Mouse (Mus musculus) kidney, embryonic 16.5 days (tissue): ENCODE data around the gene Tmcc2. TPM values are rescaled to one million over a fixed set of nuclear protein-coding genes. Genes with fewer than 3 reads are reported as not detected.

Experiments
- ATAC-seq: fragments of 200-750 bp; cut with Nextera tagmentation; 2 replicates; pipeline ENCODE4 v1.8.0; 2017; ENCODE audit warnings: moderate TSS enrichment; ENCODE audit not compliant: low FRiP score, low TSS enrichment
- H3K27ac ChIP-seq: fragments of 300-500 bp; sonication (generic); 2 replicates; pipeline ENCODE4 v1.5.1; 2014; ENCODE audit warnings: low read length
- H3K27me3 ChIP-seq: fragments of 300-500 bp; sonication (generic); 2 replicates; pipeline ENCODE4 v1.6.1; 2014; ENCODE audit warnings: low read length, control low read depth, mixed read lengths; ENCODE audit not compliant: insufficient read depth
- H3K36me3 ChIP-seq: fragments of 300-500 bp; sonication (generic); 2 replicates; pipeline ENCODE4 v1.6.1; 2014; ENCODE audit warnings: low read length, control low read depth, mixed read lengths; ENCODE audit not compliant: insufficient read depth
- H3K4me1 ChIP-seq: fragments of 300-500 bp; sonication (generic); 2 replicates; pipeline ENCODE4 v1.6.1; 2014; ENCODE audit warnings: low read length, control low read depth, mixed read lengths; ENCODE audit not compliant: insufficient read depth
- H3K4me2 ChIP-seq: fragments of 300-500 bp; sonication (generic); replicated peaks from 2 replicates; pipeline ENCODE4 v1.6.1; 2014; ENCODE audit warnings: low read depth, low read length
- H3K4me3 ChIP-seq: fragments of 300-500 bp; sonication (generic); 2 replicates; pipeline ENCODE4 v1.5.1; 2014; ENCODE audit warnings: mild to moderate bottlenecking, low read length
- H3K9ac ChIP-seq: fragments of 300-500 bp; sonication (generic); replicated peaks from 2 replicates; pipeline ENCODE4 v1.6.1; 2014; ENCODE audit warnings: low read length
- H3K9me3 ChIP-seq: fragments of 300-500 bp; sonication (generic); 2 replicates; pipeline ENCODE4 v1.6.1; 2016; ENCODE audit warnings: low read length, control low read depth
- WGBS: fragments of 180-500 bp; shearing (Covaris S2); extraction: QIAGEN DNeasy Blood & Tissue Kit; methylation state at CpG from one replicate; pipeline ENCODE4 v1.1.7; 2014; 5-methylcytosine and 5-hydroxymethylcytosine counted together
- polyA plus RNA-seq: library from polyadenylated mRNA; unstranded; fragments of >200 nt; fragmentation: Nextera tagmentation; extraction: Ambion mirVana; gene quantifications from 2 replicates; pipeline ENCODE4 v1.2.1, GENCODE M21; 2015

Gene Tmcc2
- polyA plus RNA-seq, 1 experiment from 2014 or later = 8.6 TPM

DNA sequence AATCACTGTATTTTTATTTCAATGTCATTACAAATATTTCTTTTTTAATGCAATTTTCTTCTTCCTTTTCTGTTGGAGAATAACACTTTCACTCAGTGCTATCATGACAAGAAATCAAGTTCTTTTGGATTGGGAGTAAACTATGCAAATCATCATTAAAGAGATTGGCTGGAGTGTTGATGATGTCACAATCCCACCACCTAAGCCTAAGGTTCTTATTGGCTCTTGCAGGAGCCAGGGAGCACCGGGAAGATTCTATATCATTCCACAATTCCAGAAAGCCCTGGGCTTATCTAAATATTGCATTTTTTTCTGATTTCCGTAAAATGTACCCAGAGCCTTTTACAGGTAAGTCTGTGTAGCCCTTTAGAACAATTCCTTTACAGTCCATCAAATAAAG lies 5.6 kb upstream of the Tmcc2 start:
- Histone ChIP-seq H3K9me3 (peaks cover 5% of the 10 kb centered on the region), H3K4me3 (no peak overlapping the region), H3K4me1 (no peaks in the 10 kb centered on the region), H3K4me2 (no peak overlapping the region), H3K27me3 (no peaks in the 10 kb centered on the region), H3K36me3 (no peaks in the 10 kb centered on the region), H3K9ac (no peak overlapping the region), H3K27ac (no peak overlapping the region)
- ATAC-seq = no peak
- WGBS = 68% methylated on average over 2 of the region's 2 CpGs

- no peaks in the 10 kb centered on the region for H3K36me3 ChIP-seq
- no peak overlapping the region for H3K4me3 ChIP-seq
- H3K4me1 ChIP-seq = peaks cover 24% of the 10 kb centered on the region
- no peak overlapping the region for H3K27ac ChIP-seq
- H3K4me2 ChIP-seq = no peak overlapping the region
- ATAC-seq = no peak
- WGBS = 73% methylated on average over 5 of the region's 5 CpGs
- H3K9me3 ChIP-seq = no peaks in the 10 kb centered on the region
- H3K9ac ChIP-seq = no peak overlapping the region
- no peaks in the 10 kb centered on the region for H3K27me3 ChIP-seq
Measured at GRCm38 (mm10) chr1:132392872-132393271, 1.8 kb upstream of the Tmcc2 start.

DNA sequence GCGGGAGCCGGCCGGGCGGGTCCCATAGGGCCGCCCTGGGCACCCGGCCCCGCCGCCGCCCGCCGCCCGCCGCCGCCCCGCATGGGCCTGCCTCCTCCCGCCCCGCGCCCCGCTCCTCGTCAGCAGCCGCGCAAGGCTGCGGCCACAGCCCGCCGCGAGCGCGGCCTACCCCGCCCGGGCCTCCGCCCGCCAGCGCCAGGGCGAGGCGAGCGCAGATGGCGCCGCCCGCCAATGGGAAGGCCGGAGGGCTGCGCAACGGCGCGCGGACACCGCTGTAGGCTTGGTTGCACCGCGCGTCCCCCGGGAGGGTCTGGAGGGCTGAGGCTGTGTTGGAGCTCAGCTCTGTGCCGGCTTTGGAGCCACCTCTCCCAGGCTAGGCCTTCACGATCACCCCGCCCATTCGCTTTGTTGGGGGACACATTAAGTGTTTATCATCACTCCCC lies 520 bp upstream of the Tmcc2 start:
- no peaks in the 10 kb centered on the region for H3K36me3 ChIP-seq
- no peaks in the 10 kb centered on the region for H3K9me3 ChIP-seq
- H3K27ac ChIP-seq = peak overlapping the region; percentile 29; the same call in 1 of the 2 replicates
- no peaks in the 10 kb centered on the region for H3K27me3 ChIP-seq
- peaks cover 27% of the 10 kb centered on the region for H3K4me1 ChIP-seq
- H3K4me3 ChIP-seq = peak overlapping the region; percentile 78
- WGBS = under 1% methylated on average over 33 of the region's 54 CpGs
- peak overlapping the region; percentile 88 for H3K4me2 ChIP-seq
- ATAC-seq = peak; percentile 96
- peak overlapping the region; percentile 83 for H3K9ac ChIP-seq

DNA sequence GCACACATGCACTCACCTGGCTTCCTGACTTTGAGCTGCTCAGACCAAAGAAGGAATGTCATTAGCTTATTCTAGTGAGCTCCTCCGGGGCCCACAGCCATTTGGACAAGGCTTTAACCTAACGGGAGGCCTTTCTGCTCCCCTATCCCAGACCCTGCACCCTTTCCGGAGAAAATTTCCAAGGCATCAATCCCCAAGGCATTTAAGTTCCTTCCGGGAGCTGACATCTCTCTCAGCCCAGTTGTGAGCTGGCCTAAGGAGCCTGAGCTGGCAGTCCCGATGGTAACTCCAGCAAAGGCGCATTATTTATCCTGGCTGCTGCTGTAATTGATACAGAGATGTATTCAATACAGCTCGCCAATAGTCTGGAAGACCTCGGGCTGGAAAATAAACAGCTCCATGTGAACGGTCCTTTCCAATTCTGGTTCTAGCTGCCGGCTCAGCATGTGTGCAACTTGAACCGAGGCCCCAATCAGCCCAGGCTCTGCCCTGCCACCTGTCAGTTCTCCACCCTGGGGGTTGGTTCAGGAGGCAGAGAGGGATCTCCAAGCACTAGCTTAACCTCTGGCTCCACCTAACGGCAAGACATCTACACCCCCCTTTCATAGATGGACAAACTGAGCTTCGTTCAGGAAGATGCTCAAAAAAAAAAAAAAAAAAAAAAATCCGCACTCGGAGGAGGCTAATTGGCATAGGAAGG lies 1.0 kb downstream of the Tmcc2 start:
- Histone ChIP-seq H3K27me3 (no peaks in the 10 kb centered on the region), H3K36me3 (no peaks in the 10 kb centered on the region), H3K27ac (no peak overlapping the region), H3K4me2 (peak overlapping the region; percentile 88), H3K4me1 (peaks cover 33% of the 10 kb centered on the region), H3K9me3 (no peaks in the 10 kb centered on the region), H3K9ac (peak overlapping the region; percentile 83), H3K4me3 (peak overlapping the region; percentile 78)
- WGBS = 16% methylated on average over 15 of the region's 15 CpGs
- ATAC-seq = no peak

DNA sequence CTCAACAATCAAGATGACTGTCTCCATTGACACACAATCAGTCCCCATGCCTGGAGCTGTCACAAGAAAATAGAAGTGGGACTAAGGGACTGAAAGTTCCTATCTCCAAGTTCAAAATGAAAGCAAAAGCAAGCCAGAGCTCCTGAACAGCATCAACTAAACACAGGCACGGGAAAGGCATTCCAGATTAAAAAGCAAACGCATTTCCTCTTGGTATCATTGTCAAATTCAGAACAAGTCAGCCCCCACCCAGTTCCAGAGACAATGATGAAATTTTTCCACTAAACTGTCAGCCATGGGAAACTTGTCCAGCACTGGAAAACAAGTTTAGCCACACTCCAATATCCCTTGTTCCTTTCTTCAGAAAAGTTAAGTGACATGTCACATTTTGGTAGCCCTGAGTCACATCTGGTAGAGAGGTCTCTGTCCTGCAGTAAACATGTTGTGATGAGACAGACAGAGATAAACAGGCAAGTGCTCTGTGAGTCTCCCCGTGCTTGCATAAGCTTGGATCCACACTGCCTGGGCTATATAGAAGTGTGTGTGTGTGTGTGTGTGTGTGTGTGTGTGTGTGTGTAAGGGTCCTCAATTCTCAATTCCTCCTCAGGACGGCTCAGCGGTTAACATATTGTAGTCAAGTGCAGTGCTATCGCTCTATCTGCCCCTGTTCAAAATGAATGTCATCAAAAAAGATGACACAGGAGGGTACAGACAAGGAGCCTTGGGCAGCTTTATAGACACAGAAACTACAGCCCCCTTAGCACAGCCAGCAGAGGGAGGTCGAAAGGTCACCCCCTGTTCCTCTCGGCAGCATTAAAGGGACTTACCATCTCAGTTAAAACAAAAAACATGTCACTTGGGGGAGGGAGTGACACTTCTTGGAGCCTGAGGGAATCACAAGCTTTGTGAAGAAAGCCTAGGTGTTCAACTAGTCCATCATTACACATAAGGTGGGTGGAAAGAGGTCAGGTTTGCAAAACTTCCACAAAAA lies 2.0 kb downstream of the Tmcc2 start:
- H3K27ac ChIP-seq = no peak overlapping the region
- no peaks in the 10 kb centered on the region for H3K27me3 ChIP-seq
- H3K4me3 ChIP-seq = peak overlapping the region; percentile 78
- H3K9me3 ChIP-seq = no peaks in the 10 kb centered on the region
- H3K9ac ChIP-seq = no peak overlapping the region
- H3K4me2 ChIP-seq = peak overlapping the region; percentile 88
- WGBS = 54% methylated on average over 8 of the region's 8 CpGs
- H3K4me1 ChIP-seq = peaks cover 36% of the 10 kb centered on the region
- no peaks in the 10 kb centered on the region for H3K36me3 ChIP-seq
- no peak for ATAC-seq

GRCm38 (mm10) chr1:132387943-132388342 lies 3.1 kb downstream of the Tmcc2 start:
- Histone ChIP-seq H3K4me1 (peaks cover 36% of the 10 kb centered on the region), H3K4me3 (no peak overlapping the region), H3K9ac (no peak overlapping the region; the same call in 1 of the 2 replicates), H3K27me3 (no peaks in the 10 kb centered on the region), H3K27ac (0 out of 2 replicates have a peak overlapping the region, but pooled peaks have one; percentile 3), H3K36me3 (no peaks in the 10 kb centered on the region), H3K4me2 (no peak overlapping the region), H3K9me3 (no peaks in the 10 kb centered on the region)
- no peak for ATAC-seq
- WGBS = 53% methylated on average over 4 of the region's 4 CpGs

- Histone ChIP-seq H3K9ac (no peak overlapping the region), H3K4me2 (no peak overlapping the region), H3K27me3 (no peaks in the 10 kb centered on the region), H3K27ac (no peak overlapping the region), H3K36me3 (no peaks in the 10 kb centered on the region), H3K4me3 (no peak overlapping the region), H3K4me1 (peaks cover 36% of the 10 kb centered on the region), H3K9me3 (no peaks in the 10 kb centered on the region)
- 59% methylated on average over 4 of the region's 4 CpGs for WGBS
- ATAC-seq = no peak
Measured at GRCm38 (mm10) chr1:132386266-132386665, 4.8 kb downstream of the Tmcc2 start.

- ATAC-seq = no peak
- H3K4me1 ChIP-seq = peaks cover 36% of the 10 kb centered on the region
- no peak overlapping the region for H3K4me3 ChIP-seq
- no peaks in the 10 kb centered on the region for H3K9me3 ChIP-seq
- H3K27ac ChIP-seq = no peak overlapping the region
- 55% methylated on average over 4 of the region's 4 CpGs for WGBS
- H3K27me3 ChIP-seq = no peaks in the 10 kb centered on the region
- H3K9ac ChIP-seq = no peak overlapping the region
- H3K36me3 ChIP-seq = no peaks in the 10 kb centered on the region
- H3K4me2 ChIP-seq = no peak overlapping the region
Measured at GRCm38 (mm10) chr1:132385711-132386110, 5.4 kb downstream of the Tmcc2 start.

- Histone ChIP-seq H3K4me3 (no peak overlapping the region), H3K27me3 (no peaks in the 10 kb centered on the region), H3K9ac (no peak overlapping the region), H3K9me3 (no peaks in the 10 kb centered on the region), H3K36me3 (no peaks in the 10 kb centered on the region), H3K4me2 (no peak overlapping the region), H3K27ac (no peak overlapping the region), H3K4me1 (peaks cover 32% of the 10 kb centered on the region)
- 67% methylated on average over 14 of the region's 14 CpGs for WGBS
- ATAC-seq = no peak
Measured at GRCm38 (mm10) chr1:132385266-132385665, 5.8 kb downstream of the Tmcc2 start.
